Mouse (Mus musculus) layer of hippocampus, adult 8-10 months (tissue): Measurements from ENCODE around the gene Dok3. TPM values are rescaled to one million over a fixed set of nuclear protein-coding genes. Genes with fewer than 3 reads are reported as not detected.

Experiments used
- DNase-seq, 2 experiments: peaks; one replicate each; pipeline ENCODE4 v3.0.0; 2022; ENCODE audit warnings: low spot score in 2 of 2
- total RNA-seq, 4 experiments: library from RNA; stranded (reverse); gene quantifications; 2 replicates each; pipeline ENCODE4 v1.2.4; 2022

Gene Dok3
- total RNA-seq, 4 experiments from 2014 or later = 6.4 to 20.4 (median 12.1) TPM

GRCm38 (mm10) chr13:55508531-55508930, 20.6 kb downstream of the Dok3 start:
- no peak for DNase-seq

GRCm38 (mm10) chr13:55507877-55508276, 21.2 kb downstream of the Dok3 start:
- DNase-seq = no peak

GRCm38 (mm10) chr13:55506697-55507096, 22.4 kb downstream of the Dok3 start:
- DNase-seq = no peak

GRCm38 (mm10) chr13:55505810-55506209, 23.3 kb downstream of the Dok3 start:
- DNase-seq = no peak

- DNase-seq = no peak
These were observed 24.7 kb downstream of the Dok3 start for GRCm38 (mm10) chr13:55504390-55504789.

GRCm38 (mm10) chr13:55502405-55502804, 26.7 kb downstream of the Dok3 start:
- DNase-seq = no peak

GRCm38 (mm10) chr13:55500575-55500974, 28.5 kb downstream of the Dok3 start:
- no peak for DNase-seq

GRCm38 (mm10) chr13:55498906-55499305, 30.2 kb downstream of the Dok3 start:
- no peak for DNase-seq

- no peak for DNase-seq
These were observed 32.4 kb downstream of the Dok3 start for GRCm38 (mm10) chr13:55496661-55497060.

GRCm38 (mm10) chr13:55495702-55496101, 33.4 kb downstream of the Dok3 start:
- DNase-seq = no peak

- no peak for DNase-seq
These were observed 34.0 kb downstream of the Dok3 start for GRCm38 (mm10) chr13:55494883-55495621.

- no peak for DNase-seq
These were observed 34.8 kb downstream of the Dok3 start for GRCm38 (mm10) chr13:55494257-55494656.

- no peak for DNase-seq
These were observed 41.3 kb downstream of the Dok3 start, which contains the start of gene Dbn1 for GRCm38 (mm10) chr13:55487578-55488498. Dbn1 (minus strand) TSS chr13:55488111.

GRCm38 (mm10) chr13:55486916-55487577, 42.0 kb downstream of the Dok3 start:
- no peak for DNase-seq

- no peak for DNase-seq
These were observed 42.9 kb downstream of the Dok3 start for GRCm38 (mm10) chr13:55486029-55486794.

GRCm38 (mm10) chr13:55484520-55485088, 44.5 kb downstream of the Dok3 start:
- no peak for DNase-seq

- peak; percentile 93 to 94 for DNase-seq
These were observed 45.5 kb downstream of the Dok3 start for GRCm38 (mm10) chr13:55483593-55483992.

GRCm38 (mm10) chr13:55483071-55483470, 46.0 kb downstream of the Dok3 start:
- DNase-seq = no peak

GRCm38 (mm10) chr13:55482542-55482941, 46.6 kb downstream of the Dok3 start:
- no peak for DNase-seq

GRCm38 (mm10) chr13:55479929-55480328, 49.2 kb downstream of the Dok3 start:
- DNase-seq = no peak

GRCm38 (mm10) chr13:55479008-55479407, 50.1 kb downstream of the Dok3 start:
- DNase-seq = no peak
